In genomic region chr13:98027641-98028204, GRCm38 (mm10) we compare ENCODE assay signal across 8 mouse cellular contexts.
DNase-seq lines count a peak whose midpoint lies in the region; ATAC-seq lines count a peak whose summit lies in the region.

No protein-coding gene starts in this region.

- 47% methylated on average over 12 of the region's 12 CpGs for WGBS in kidney, embryonic 16.5 days

- DNase-seq in urinary bladder, postnatal 14 days (ENCODE audit: low spot score), result peak; percentile 62
- DNase-seq in urinary bladder, adult 18-20 months (ENCODE audit: low spot score in 2 of 2), result no peak
- DNase-seq in natural killer cell, adult 2 months (ENCODE audit: low spot score in 2 of 2), result peak; percentile 4
- no peak for DNase-seq in right cerebral cortex, postnatal 10 days (ENCODE audit: low spot score in 2 of 2)

- H3K9me3 ChIP-seq in kidney, embryonic 16.5 days (ENCODE audit: low read length), result no peaks in the 10 kb centered on the region

- peak; percentile 82 for ATAC-seq in granulocyte monocyte progenitor cell, adult 5-6 weeks (replicated peaks; ENCODE audit: poor library complexity, severe bottlenecking)
- peak; percentile 49; the same call in 1 of the 2 replicates for ATAC-seq in kidney, embryonic 16.5 days (ENCODE audit: low FRiP score, low TSS enrichment)
- ATAC-seq in frontal cortex, adult (ENCODE audit: low TSS enrichment), result no peak
- no peak for ATAC-seq in cerebellum, adult (ENCODE audit: insufficient number of reproducible peaks, low FRiP score, low TSS enrichment)

- no peak overlapping the region for H3K9ac ChIP-seq in kidney, embryonic 16.5 days (replicated peaks; ENCODE audit: low read length)

- no peak overlapping the region for H3K4me3 ChIP-seq in kidney, embryonic 16.5 days (ENCODE audit: low read length)

- H3K27ac ChIP-seq in kidney, embryonic 16.5 days (ENCODE audit: low read length), result peak overlapping the region; percentile 15; the same call in 1 of the 2 replicates

- H3K4me2 ChIP-seq in kidney, embryonic 16.5 days (replicated peaks; ENCODE audit: low read depth, low read length), result no peak overlapping the region

- no peaks in the 10 kb centered on the region for H3K36me3 ChIP-seq in kidney, embryonic 16.5 days (ENCODE audit: insufficient read depth, low read length)

- H3K27me3 ChIP-seq in kidney, embryonic 16.5 days (ENCODE audit: insufficient read depth, low read length), result no peaks in the 10 kb centered on the region

- H3K4me1 ChIP-seq in kidney, embryonic 16.5 days (ENCODE audit: insufficient read depth, low read length), result peaks cover 14% of the 10 kb centered on the region; the same call in 1 of the 2 replicates

Comparison
In these comparisons a context has a peak if more than half of its experiments do, and no peak if none do; other contexts are left out.
1. DNase-seq: peak in urinary bladder, postnatal 14 days (single experiment) and natural killer cell, adult 2 months (2 of 2); none in urinary bladder, adult 18-20 months (0 of 2) and right cerebral cortex, postnatal 10 days (0 of 2).
2. ATAC-seq: peak in granulocyte monocyte progenitor cell, adult 5-6 weeks (single experiment) and kidney, embryonic 16.5 days (single experiment); none in frontal cortex, adult (single experiment) and cerebellum, adult (single experiment).